Mouse (Mus musculus) midbrain, embryonic 13.5 days (tissue): ENCODE measurements at regions not wholly inside any gene's neighbourhood (a gene's known extent, or its start where the extent isn't known, plus 50 kb on each side); places are given as distances from the start of the nearest gene placed in this dataset.
A peak's percentile ranks its signal among the peaks of the same experiment; 100 is the strongest.
"Not testable (repeated sequence)": the region's sequence is repeated elsewhere in the genome, so short reads cannot be mapped to it uniquely, and the experiment has no call there.

ENCODE experiments used
- ATAC-seq: fragments of 200-750 bp; cut with Nextera tagmentation; 2 replicates; pipeline ENCODE4 v1.8.0; 2017; ENCODE audit warnings: mild to moderate bottlenecking, moderate TSS enrichment, moderate library complexity
- H3K27ac ChIP-seq: fragments of 300-500 bp; sonication (generic); 2 replicates; pipeline ENCODE4 v1.5.1; 2015; ENCODE audit warnings: inconsistent platforms, mild to moderate bottlenecking, moderate library complexity
- H3K27me3 ChIP-seq: fragments of 300-500 bp; sonication (generic); 2 replicates; pipeline ENCODE4 v1.6.1; 2015; ENCODE audit warnings: mild to moderate bottlenecking, inconsistent platforms
- H3K36me3 ChIP-seq: fragments of 300-500 bp; sonication (generic); 2 replicates; pipeline ENCODE4 v1.6.1; 2015; ENCODE audit warnings: mild to moderate bottlenecking, inconsistent platforms
- H3K4me1 ChIP-seq: fragments of 300-500 bp; sonication (generic); replicated peaks from 2 replicates; pipeline ENCODE4 v1.6.1; 2015; ENCODE audit warnings: inconsistent platforms
- H3K4me2 ChIP-seq: fragments of 300-500 bp; sonication (generic); replicated peaks from 2 replicates; pipeline ENCODE4 v1.6.1; 2015; ENCODE audit warnings: moderate library complexity, mild to moderate bottlenecking, inconsistent platforms
- H3K4me3 ChIP-seq: fragments of 300-500 bp; sonication (generic); replicated peaks from 2 replicates; pipeline ENCODE4 v1.5.1; 2015; ENCODE audit warnings: mild to moderate bottlenecking, inconsistent platforms
- H3K9ac ChIP-seq: fragments of 300-500 bp; sonication (generic); replicated peaks from 2 replicates; pipeline ENCODE4 v1.6.1; 2015; ENCODE audit warnings: mild to moderate bottlenecking, inconsistent platforms
- H3K9me3 ChIP-seq: fragments of 300-500 bp; sonication (generic); 2 replicates; pipeline ENCODE4 v1.6.1; 2016; ENCODE audit warnings: mild to moderate bottlenecking, inconsistent platforms
- WGBS: fragments of 180-500 bp; shearing (Covaris S2); methylation state at CpG from one replicate; pipeline ENCODE4 v1.1.7; 2015; 5-methylcytosine and 5-hydroxymethylcytosine counted together

DNA sequence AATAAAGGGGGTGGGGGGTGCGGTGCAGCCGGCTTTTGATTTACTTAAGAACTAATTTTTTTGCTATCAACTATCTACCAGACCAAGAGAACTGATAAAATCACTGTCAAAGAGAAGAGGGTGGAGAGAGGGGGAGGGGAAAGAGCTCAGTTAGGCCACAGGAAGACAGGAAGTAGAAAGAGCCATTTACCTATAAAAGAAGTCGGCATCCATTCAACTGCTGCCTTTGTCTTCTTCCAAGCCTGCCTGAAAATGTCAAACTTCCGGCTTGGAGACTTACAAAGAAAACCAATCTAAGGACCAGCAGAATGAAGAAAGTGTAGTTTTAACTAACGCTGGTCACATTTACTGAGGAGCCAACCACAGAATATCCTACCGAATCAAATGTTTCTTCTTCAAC, 562.4 kb downstream of the Nebl start:
- H3K9me3 ChIP-seq = no peaks in the 10 kb centered on the region
- H3K4me3 ChIP-seq = no peak overlapping the region
- H3K27me3 ChIP-seq = no peaks in the 10 kb centered on the region
- no peak overlapping the region for H3K4me2 ChIP-seq
- no peak overlapping the region for H3K9ac ChIP-seq
- H3K27ac ChIP-seq = no peak overlapping the region
- no peak for ATAC-seq
- WGBS = 93% methylated on average over 6 of the region's 6 CpGs
- no peaks in the 10 kb centered on the region for H3K36me3 ChIP-seq
- no peaks in the 10 kb centered on the region for H3K4me1 ChIP-seq

GRCm38 (mm10) chr2:17165016-17165415, 566.2 kb downstream of the Nebl start:
- WGBS = 83% methylated on average over 2 of the region's 2 CpGs
- H3K36me3 ChIP-seq = no peaks in the 10 kb centered on the region
- H3K27me3 ChIP-seq = no peaks in the 10 kb centered on the region
- no peak overlapping the region for H3K4me3 ChIP-seq
- H3K9me3 ChIP-seq = no peaks in the 10 kb centered on the region
- H3K27ac ChIP-seq = no peak overlapping the region
- no peak overlapping the region for H3K9ac ChIP-seq
- H3K4me2 ChIP-seq = no peak overlapping the region
- ATAC-seq = no peak
- H3K4me1 ChIP-seq = no peaks in the 10 kb centered on the region

DNA sequence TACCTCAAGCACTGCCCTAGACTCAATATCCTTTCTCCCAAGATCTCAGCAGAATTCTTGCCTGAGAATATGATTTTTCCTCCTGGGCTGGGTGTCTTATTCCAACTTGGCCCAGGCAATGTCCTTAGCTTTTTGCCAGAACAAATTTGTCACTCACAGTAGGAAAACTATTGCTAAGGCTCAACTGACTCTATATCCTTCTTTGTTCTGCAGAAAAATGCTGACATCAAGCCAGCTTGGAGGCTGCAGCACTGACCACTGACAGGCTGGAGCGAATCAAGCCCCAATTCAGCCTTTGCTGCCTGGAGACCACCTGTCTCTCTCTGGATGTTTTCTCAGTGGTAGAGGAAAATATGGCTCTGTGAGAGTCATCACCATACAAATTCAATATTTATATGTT, 572.8 kb downstream of the Nebl start:
- no peak overlapping the region for H3K9ac ChIP-seq
- H3K36me3 ChIP-seq = no peaks in the 10 kb centered on the region
- no peaks in the 10 kb centered on the region for H3K4me1 ChIP-seq
- no peaks in the 10 kb centered on the region for H3K27me3 ChIP-seq
- WGBS = 76% methylated on average over 1 of the region's 1 CpGs
- H3K27ac ChIP-seq = no peak overlapping the region
- no peak overlapping the region for H3K4me2 ChIP-seq
- no peak for ATAC-seq
- H3K9me3 ChIP-seq = no peaks in the 10 kb centered on the region
- H3K4me3 ChIP-seq = no peak overlapping the region

DNA sequence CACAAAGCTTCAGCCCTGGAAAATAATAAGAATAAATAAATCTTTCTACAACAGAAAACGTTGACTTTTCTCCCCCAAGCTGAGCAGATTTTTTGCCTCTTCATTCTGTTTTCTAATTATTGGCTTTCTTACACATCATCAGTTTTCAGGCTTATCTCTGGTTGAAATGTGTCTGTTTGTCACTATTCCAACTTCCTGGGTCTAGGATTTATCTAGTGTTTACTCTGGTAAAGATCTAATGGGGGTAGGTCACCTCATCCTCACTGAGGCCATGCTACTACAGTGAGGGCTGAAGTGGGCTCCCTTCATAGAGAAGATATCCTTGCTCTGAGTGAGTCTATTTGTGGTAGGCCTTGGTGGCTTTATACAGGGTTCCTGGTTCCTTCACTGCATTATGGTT, 573.9 kb downstream of the Nebl start:
- Histone ChIP-seq H3K27me3 (no peaks in the 10 kb centered on the region), H3K4me2 (no peak overlapping the region), H3K4me1 (no peaks in the 10 kb centered on the region), H3K4me3 (no peak overlapping the region), H3K9ac (no peak overlapping the region), H3K27ac (no peak overlapping the region), H3K36me3 (no peaks in the 10 kb centered on the region), H3K9me3 (no peaks in the 10 kb centered on the region)
- 77% methylated on average over 1 of the region's 1 CpGs for WGBS
- no peak for ATAC-seq

GRCm38 (mm10) chr2:17155596-17155995, 575.7 kb downstream of the Nebl start:
- Histone ChIP-seq H3K36me3 (no peaks in the 10 kb centered on the region), H3K4me1 (no peaks in the 10 kb centered on the region), H3K4me3 (no peak overlapping the region), H3K4me2 (no peak overlapping the region), H3K27ac (no peak overlapping the region), H3K9ac (no peak overlapping the region), H3K9me3 (no peaks in the 10 kb centered on the region), H3K27me3 (no peaks in the 10 kb centered on the region)
- no peak for ATAC-seq
- 86% methylated on average over 2 of the region's 2 CpGs for WGBS

DNA sequence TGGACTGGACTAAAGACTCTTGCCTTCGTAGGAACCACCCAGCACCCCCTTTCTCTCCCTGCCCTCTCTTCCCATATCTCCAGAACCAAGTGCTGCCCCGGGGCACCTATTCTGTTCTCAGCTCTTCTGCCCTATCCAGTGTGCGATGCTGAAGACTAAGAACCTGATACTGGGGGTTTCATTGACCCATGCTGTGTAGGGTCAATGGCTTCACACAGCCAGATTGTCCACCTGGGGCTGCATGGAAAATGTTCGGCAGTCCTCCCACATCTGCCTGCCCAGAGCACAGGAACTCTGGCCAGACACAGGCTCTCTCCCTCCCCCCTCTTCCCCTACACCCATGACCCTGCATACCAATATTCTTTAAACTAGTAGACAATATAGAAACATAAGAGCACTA, 607.6 kb downstream of the Nebl start:
- WGBS = 94% methylated on average over 4 of the region's 4 CpGs
- Histone ChIP-seq H3K4me1 (no peaks in the 10 kb centered on the region), H3K4me2 (no peak overlapping the region), H3K9me3 (no peaks in the 10 kb centered on the region), H3K9ac (no peak overlapping the region), H3K27me3 (no peaks in the 10 kb centered on the region), H3K36me3 (no peaks in the 10 kb centered on the region), H3K4me3 (no peak overlapping the region), H3K27ac (no peak overlapping the region)
- no peak for ATAC-seq

DNA sequence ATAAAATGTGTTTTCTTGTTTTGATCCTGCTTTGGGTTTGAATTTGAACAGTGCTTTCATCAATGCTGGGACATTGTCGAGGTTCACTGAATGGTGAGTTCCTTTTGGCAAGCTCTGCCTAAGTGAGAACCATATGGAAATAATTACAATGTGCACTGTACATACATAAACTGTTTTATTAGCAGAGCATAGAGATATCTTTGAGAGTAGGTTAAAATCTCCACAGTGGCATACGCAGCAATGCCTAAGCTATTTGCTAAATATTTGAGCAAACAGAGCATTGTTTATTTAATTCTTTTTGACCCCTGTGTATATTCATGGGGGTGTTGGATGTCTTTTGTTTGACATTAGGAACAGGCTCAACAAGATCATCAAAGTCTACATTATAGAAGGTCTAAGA, 614.0 kb downstream of the Nebl start:
- Histone ChIP-seq H3K4me2 (no peak overlapping the region), H3K4me1 (no peaks in the 10 kb centered on the region), H3K4me3 (no peak overlapping the region), H3K9me3 (no peaks in the 10 kb centered on the region), H3K27ac (no peak overlapping the region), H3K36me3 (no peaks in the 10 kb centered on the region), H3K27me3 (no peaks in the 10 kb centered on the region), H3K9ac (no peak overlapping the region)
- ATAC-seq = no peak
- WGBS = 88% methylated on average over 2 of the region's 2 CpGs

DNA sequence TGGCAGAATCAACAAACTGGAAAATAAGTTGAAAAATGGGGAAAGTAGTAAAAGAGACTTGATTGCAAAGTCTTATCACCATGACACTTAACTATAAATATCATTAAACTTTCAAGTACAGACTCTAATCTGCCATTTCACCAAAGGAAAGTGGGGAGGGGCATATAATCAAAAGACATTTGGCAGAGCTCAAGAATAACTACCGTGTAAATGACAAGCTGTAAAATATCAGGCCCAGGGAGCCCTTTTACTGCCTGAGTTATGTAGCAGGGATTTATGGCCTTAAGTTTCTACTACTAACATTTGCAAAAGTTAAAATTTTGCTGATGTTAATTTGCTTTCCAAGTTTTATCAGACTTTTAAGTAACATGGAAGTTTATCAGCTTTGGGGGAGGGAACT, 620.1 kb downstream of the Nebl start:
- H3K4me1 ChIP-seq = no peaks in the 10 kb centered on the region
- no peak overlapping the region for H3K27ac ChIP-seq
- no peaks in the 10 kb centered on the region for H3K36me3 ChIP-seq
- no peak for ATAC-seq
- no peaks in the 10 kb centered on the region for H3K27me3 ChIP-seq
- H3K9me3 ChIP-seq = no peaks in the 10 kb centered on the region
- H3K4me2 ChIP-seq = no peak overlapping the region
- H3K4me3 ChIP-seq = no peak overlapping the region
- WGBS = 95% methylated on average over 1 of the region's 1 CpGs
- H3K9ac ChIP-seq = no peak overlapping the region

DNA sequence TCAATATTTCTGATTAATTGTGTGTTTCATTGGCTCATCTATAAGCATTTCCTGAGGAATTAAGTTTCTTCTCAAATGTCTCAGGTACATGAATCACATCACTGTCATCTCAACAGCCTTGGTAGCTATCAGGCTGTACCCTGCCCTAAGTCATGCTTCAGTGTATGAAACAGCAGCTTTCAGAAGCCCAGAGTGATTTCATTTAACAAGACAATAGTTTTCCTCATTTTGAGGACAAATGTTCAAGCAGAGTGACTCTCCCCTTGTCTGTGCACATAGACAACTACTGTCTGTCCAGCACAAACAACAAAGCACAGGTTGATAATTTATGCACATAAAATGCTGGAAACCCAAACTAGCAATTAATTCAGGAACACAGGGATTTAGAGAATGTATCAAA, 630.1 kb downstream of the Nebl start:
- Histone ChIP-seq H3K9ac (no peak overlapping the region), H3K4me1 (no peaks in the 10 kb centered on the region), H3K27me3 (no peaks in the 10 kb centered on the region), H3K27ac (no peak overlapping the region), H3K4me3 (no peak overlapping the region), H3K36me3 (no peaks in the 10 kb centered on the region), H3K9me3 (peaks cover 10% of the 10 kb centered on the region; the same call in 1 of the 2 replicates), H3K4me2 (no peak overlapping the region)
- ATAC-seq = no peak

DNA sequence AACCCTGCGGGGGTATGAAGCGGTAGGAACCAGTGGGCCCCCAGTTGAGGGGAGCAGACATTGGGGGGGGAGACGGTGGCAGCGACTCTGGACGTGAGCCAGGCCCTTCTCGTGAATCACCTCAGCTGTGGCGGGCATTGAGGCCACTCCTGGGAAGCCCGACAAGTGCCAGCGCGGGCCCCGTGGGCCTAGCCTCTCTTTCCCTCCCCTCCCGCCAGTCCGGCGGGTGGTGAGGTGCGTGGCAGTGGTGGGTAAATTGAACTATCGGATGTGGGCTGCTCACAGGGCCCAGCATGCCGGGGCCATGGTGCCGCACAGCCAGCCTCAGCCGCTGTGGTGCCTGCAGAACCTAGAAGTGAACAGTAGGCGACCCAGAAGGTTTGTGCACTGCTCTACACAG, 633.7 kb downstream of the Nebl start:
- H3K9ac ChIP-seq = no peak overlapping the region
- H3K4me2 ChIP-seq = no peak overlapping the region
- no peaks in the 10 kb centered on the region for H3K4me1 ChIP-seq
- H3K9me3 ChIP-seq = peaks cover 10% of the 10 kb centered on the region; the same call in 1 of the 2 replicates
- H3K27ac ChIP-seq = no peak overlapping the region
- 0 out of 2 replicates have a peak, but pooled peaks have one; percentile 43 for ATAC-seq
- 73% methylated on average over 20 of the region's 20 CpGs for WGBS
- no peaks in the 10 kb centered on the region for H3K27me3 ChIP-seq
- H3K36me3 ChIP-seq = no peaks in the 10 kb centered on the region
- no peak overlapping the region for H3K4me3 ChIP-seq

- no peaks in the 10 kb centered on the region for H3K4me1 ChIP-seq
- ATAC-seq = no peak
- H3K9ac ChIP-seq = no peak overlapping the region
- 83% methylated on average over 1 of the region's 1 CpGs for WGBS
- H3K27ac ChIP-seq = no peak overlapping the region
- H3K9me3 ChIP-seq = no peaks in the 10 kb centered on the region
- no peak overlapping the region for H3K4me3 ChIP-seq
- no peaks in the 10 kb centered on the region for H3K27me3 ChIP-seq
- no peak overlapping the region for H3K4me2 ChIP-seq
- H3K36me3 ChIP-seq = no peaks in the 10 kb centered on the region
Observed at GRCm38 (mm10) chr2:17091454-17091853, 639.8 kb downstream of the Nebl start.

- no peak for ATAC-seq
- no peaks in the 10 kb centered on the region for H3K36me3 ChIP-seq
- H3K4me3 ChIP-seq = no peak overlapping the region
- H3K4me1 ChIP-seq = no peaks in the 10 kb centered on the region
- no peak overlapping the region for H3K4me2 ChIP-seq
- H3K27me3 ChIP-seq = no peaks in the 10 kb centered on the region
- no peak overlapping the region for H3K9ac ChIP-seq
- 91% methylated on average over 2 of the region's 2 CpGs for whole genome bisulfite sequencing
- H3K9me3 ChIP-seq = no peaks in the 10 kb centered on the region
- H3K27ac ChIP-seq = no peak overlapping the region
Observed at GRCm38 (mm10) chr2:17081266-17081665, 650.0 kb downstream of the Nebl start.

DNA sequence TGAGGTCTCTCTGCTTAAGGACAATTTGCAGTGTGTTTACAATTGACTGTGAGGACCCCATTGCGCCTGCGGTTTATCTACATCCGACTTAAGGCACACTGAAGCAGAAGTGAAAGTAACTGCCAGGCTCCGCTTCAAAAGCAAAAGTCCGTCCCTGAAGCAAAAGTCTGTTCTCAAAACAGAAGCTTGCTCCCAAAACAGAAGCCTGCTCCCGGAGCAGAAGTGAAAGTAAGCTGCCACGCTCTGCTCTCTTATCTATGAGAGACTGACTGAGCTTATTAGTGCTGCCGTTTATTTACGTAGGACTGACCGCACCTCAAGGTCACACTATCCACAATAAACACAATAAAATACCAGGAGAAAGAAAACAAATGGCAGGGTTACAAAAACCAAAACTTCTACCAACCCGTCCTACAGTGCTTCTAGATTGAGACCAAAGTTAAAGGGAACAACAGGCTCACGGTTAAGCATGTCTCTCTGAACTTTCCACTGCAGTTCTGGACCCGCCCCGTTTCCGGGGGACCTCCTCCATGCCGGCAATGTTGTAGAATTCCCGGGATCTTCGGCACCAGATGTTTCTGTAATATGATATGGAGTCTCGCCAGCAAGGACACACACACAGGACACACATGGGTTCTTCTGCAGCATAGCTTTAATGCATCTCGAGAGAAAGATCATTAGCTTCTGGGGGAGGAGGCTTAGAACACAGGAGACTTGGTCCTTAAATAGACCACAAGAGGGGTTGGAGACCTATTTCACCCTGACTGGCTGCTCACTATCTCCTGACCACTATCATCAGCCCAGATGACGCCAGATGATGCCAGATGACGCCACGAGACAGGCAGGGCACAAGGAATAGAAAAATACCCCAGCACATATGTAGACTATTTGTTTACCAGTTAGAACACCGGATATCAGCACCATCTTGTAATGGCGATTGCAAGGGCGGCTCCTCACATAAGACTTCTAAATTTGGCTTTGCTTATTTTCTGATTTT, 665.8 kb downstream of the Nebl start:
- H3K36me3 ChIP-seq, H3K27me3 ChIP-seq, H3K27ac ChIP-seq, H3K4me3 ChIP-seq, H3K4me1 ChIP-seq, H3K9me3 ChIP-seq, ATAC-seq, H3K9ac ChIP-seq, H3K4me2 ChIP-seq: not testable (repeated sequence)
- WGBS = 92% methylated on average over 26 of the region's 26 CpGs
